Mouse (Mus musculus) macrophage (primary cell): Measurements from ENCODE around the gene Sult2b1. TPM values are rescaled to one million over a fixed set of nuclear protein-coding genes. Genes with fewer than 3 reads are reported as not detected.

ENCODE experiments used
- H3K27ac ChIP-seq: fragments of 350-480 bp; formaldehyde crosslinking; 2 replicates; pipeline ENCODE4 v1.9.0; 2021
- H3K36me3 ChIP-seq: fragments of 350-480 bp; formaldehyde crosslinking; 2 replicates; pipeline ENCODE4 v1.9.0; 2021; ENCODE audit errors: inconsistent target
- H3K4me3 ChIP-seq: fragments of 350-480 bp; formaldehyde crosslinking; 2 replicates; pipeline ENCODE4 v1.9.0; 2021; ENCODE audit errors: inconsistent target
- H3K79me2 ChIP-seq: fragments of 350-480 bp; formaldehyde crosslinking; 2 replicates; pipeline ENCODE4 v1.9.0; 2021; ENCODE audit errors: inconsistent target
- WGBS: methylation state at CpG from one replicate; pipeline ENCODE4 v1.1.7; 2026; ENCODE audit warnings: inconsistent platforms; ENCODE audit not compliant: missing documents; 5-methylcytosine and 5-hydroxymethylcytosine counted together
- polyA plus RNA-seq: library from polyadenylated mRNA; stranded (reverse); fragments of 250-400 nt; gene quantifications from 3 replicates; pipeline ENCODE4 v1.2.4, GENCODE M21; 2018; ENCODE audit warnings: inconsistent platforms

The Sult2b1 gene
- polyA plus RNA-seq, 1 experiment from 2014 or later = 0.55 TPM

DNA sequence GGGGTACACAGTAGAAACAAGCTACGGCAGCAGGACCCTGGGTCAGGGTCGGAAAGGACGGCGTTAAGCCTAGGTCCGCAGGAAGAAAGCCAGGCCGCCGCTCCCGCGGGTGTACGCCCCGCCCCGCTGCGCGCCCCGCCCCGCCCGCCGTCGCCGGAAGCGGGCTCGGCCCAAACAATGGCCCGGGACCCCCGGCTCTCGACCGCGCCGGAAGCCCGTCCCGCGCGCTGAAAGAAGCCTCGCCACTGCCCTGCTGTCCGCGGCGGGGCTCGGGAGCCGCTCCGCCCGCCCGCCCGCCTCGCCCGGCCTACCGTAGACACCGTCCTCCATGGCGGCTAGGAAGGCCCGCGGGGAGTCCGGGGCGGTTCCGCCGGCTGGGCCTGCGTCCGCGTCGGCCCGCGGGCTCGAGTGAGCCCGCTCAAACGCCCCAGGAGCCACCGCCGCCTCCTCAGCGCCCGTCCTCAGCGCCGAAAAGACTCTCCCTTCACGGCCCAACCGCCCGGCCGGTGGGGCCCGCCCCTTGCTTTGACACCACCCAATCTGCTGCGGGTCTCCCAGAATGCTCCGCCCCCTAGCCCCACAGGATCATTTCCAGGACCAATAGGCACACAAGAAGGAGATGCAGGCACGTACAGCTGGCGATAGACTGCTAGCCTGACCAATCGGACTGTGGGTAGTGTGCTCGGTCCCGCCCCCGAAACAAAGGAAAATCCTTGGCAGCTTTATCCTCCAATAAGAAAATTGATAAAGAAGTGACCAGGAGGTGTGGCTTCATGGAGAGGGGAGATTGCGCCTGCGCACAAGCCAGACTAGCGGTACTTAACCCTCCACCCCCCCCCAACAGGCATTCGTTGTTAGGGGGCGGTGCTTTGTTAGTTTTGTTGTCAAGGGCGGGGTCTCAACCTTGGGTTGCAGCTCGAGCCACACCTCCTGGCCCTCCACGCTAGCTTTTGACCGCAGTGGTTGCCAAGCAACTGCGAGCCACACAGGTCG lies 29.6 kb upstream of the Sult2b1 start, which contains the start of gene Cyth2:
Gene Cyth2 (minus strand): TSS at position 795 of the 993 bp plus-strand sequence.
- H3K79me2 ChIP-seq = peaks cover 19% of the 10 kb centered on the region
- peak within 1 kb of the TSS; percentile 79 for H3K4me3 ChIP-seq
- H3K36me3 ChIP-seq = peaks cover 33% of the 10 kb centered on the region
- H3K27ac ChIP-seq = no peak within 1 kb of the TSS
- WGBS = 1% methylated on average over 89 of the region's 92 CpGs

GRCm38 (mm10) chr7:45812921-45813320 lies 28.5 kb upstream of the Sult2b1 start:
- 96% methylated on average over 8 of the region's 8 CpGs for WGBS
- Histone ChIP-seq H3K27ac (no peak overlapping the region), H3K36me3 (peaks cover 45% of the 10 kb centered on the region), H3K79me2 (peaks cover 19% of the 10 kb centered on the region), H3K4me3 (peak overlapping the region; percentile 79; the same call in 1 of the 2 replicates)

DNA sequence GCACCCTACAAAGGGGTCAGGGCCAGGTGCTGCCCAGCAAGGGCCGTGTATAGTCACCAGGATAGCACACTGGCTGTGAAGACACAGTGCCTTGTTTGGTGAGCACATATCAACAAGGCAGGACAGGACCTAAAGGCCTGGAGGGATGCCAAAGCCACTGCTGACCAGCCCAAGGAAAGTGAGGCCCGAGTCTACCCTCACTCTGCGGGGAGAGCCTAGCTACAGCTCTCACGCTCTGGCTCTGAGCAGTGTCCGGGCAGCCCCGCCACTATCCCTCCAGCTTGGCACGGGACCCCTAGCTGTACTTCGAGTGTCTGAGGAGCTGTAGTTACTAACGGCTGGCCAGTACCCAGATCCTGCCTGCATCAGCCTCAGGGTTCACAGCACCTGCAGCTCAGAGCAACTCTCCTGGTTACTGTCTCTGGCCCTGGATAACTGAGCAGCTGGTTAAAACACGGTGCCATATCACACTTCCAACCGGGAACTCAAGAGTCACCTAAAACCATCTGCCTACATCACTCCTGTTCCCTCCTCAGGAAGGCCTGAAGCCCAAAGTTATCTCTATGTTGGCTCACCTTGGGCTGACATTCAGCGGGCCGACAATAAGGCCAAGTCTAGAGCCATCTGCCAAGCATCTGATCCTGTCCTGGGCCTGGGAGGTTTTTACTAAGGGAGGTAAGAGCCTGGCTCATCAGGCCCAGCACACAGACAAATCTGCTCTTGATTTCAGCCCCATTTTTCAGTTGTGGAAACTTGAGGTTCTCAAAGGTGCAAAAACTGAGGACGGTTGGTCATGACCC lies 25.0 kb upstream of the Sult2b1 start:
- H3K27ac ChIP-seq = no peak overlapping the region
- H3K79me2 ChIP-seq = peaks cover 19% of the 10 kb centered on the region
- no peak overlapping the region for H3K4me3 ChIP-seq
- 93% methylated on average over 14 of the region's 14 CpGs for WGBS
- peaks cover 57% of the 10 kb centered on the region for H3K36me3 ChIP-seq

GRCm38 (mm10) chr7:45808471-45808870 lies 24.0 kb upstream of the Sult2b1 start:
- no peak overlapping the region for H3K4me3 ChIP-seq
- no peak overlapping the region for H3K27ac ChIP-seq
- H3K79me2 ChIP-seq = peaks cover 17% of the 10 kb centered on the region
- 87% methylated on average over 8 of the region's 11 CpGs for WGBS
- peaks cover 57% of the 10 kb centered on the region for H3K36me3 ChIP-seq

DNA sequence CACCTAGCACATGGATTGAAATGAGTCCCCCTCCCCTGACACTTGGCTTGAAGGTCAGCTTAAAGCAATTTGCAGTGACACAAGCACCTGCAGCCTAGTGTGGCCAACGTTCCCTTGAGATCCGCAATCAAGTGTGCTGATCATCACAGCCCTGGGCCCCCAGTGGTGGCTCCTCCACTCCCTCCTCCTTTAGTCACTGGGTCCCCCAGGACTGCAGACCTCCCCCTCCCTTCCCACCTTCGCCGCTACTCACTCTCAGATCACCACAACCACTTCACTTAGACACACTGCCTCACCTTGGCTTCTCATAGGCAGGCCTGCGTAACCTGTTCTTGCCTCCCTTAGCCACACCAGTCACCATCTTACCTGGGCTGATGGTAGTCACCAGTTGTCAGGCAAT lies 21.5 kb upstream of the Sult2b1 start:
- no peaks in the 10 kb centered on the region for H3K79me2 ChIP-seq
- WGBS = 79% methylated on average over 5 of the region's 5 CpGs
- no peak overlapping the region for H3K27ac ChIP-seq
- H3K4me3 ChIP-seq = no peak overlapping the region
- H3K36me3 ChIP-seq = peaks cover 43% of the 10 kb centered on the region

DNA sequence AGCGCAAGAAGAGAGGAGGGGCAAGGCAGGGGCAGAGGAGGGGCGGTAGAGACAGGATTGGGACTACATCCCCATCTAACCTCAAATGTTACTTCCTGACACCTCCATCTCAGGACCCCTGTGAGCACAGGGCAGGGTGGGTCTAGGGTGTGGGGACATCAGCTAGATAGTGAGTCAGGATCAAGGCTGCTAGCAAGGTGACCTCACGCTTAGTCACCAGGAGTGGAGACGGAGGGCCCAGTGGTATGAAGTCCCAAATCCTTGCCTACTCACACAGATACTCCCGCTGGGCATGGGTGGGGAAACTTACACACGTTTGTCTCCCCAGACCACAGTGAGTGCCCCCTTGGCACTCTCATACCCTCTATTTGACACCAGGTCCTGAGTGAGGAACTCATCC lies 18.1 kb upstream of the Sult2b1 start:
- no peak overlapping the region for H3K27ac ChIP-seq

DNA sequence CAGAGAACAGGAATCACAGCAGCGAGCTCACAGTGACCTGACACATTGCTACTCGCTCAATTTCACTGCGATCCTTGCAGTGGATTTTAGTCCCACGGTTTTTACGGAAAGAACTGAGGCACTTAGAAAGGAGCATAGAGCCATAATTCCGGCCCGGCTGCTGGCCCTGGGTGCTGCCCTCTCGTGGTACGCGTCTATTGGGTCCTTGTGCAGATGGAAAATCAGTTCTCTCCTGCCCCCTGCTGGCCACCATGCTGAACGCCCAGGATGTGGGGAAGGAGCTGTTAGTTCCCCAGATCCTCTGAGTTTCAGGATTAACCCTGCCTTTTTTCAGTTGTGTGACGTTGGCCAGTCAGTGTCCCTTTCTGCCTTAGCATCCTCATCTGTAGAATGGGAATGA lies 16.9 kb upstream of the Sult2b1 start:
- no peak overlapping the region for H3K27ac ChIP-seq
- H3K4me3 ChIP-seq = peak overlapping the region; percentile 23; the same call in 1 of the 2 replicates
- H3K79me2 ChIP-seq = no peaks in the 10 kb centered on the region
- WGBS = 1% methylated on average over 12 of the region's 12 CpGs
- no peaks in the 10 kb centered on the region for H3K36me3 ChIP-seq

More for the DNA sequence above, 18.1 kb upstream of the Sult2b1 start:
- Histone ChIP-seq H3K79me2 (no peaks in the 10 kb centered on the region), H3K4me3 (no peak overlapping the region), H3K36me3 (peaks cover 9% of the 10 kb centered on the region)
- WGBS = 82% methylated on average over 6 of the region's 6 CpGs

GRCm38 (mm10) chr7:45800546-45801204 lies 16.2 kb upstream of the Sult2b1 start:
- under 1% methylated on average over 25 of the region's 25 CpGs for WGBS
- Histone ChIP-seq H3K4me3 (peak overlapping the region; percentile 23), H3K79me2 (no peaks in the 10 kb centered on the region), H3K27ac (no peak overlapping the region), H3K36me3 (no peaks in the 10 kb centered on the region)

DNA sequence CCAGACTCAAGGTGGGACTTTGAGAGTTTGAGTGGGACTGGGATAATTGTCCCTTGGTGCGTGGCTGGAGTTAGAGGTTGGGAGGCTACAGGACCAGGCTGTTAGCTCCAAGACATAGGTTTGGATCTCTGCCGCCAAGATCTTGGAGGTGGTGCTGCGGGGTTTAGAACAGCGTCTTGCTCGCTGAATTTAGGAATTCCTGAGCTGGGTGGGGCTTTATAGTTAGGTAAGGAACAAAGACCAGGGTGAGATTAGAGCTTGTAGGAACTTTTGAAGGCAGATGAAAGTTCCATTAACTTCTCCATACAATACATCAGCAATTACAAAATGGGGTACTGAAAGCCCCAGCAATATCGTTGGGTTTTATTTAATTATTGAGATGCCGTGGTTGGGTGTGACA lies 15.5 kb upstream of the Sult2b1 start:
- Histone ChIP-seq H3K27ac (no peak overlapping the region), H3K4me3 (no peak overlapping the region), H3K79me2 (no peaks in the 10 kb centered on the region), H3K36me3 (no peaks in the 10 kb centered on the region)
- WGBS = 42% methylated on average over 7 of the region's 7 CpGs

GRCm38 (mm10) chr7:45798931-45799330 lies 14.5 kb upstream of the Sult2b1 start:
- Histone ChIP-seq H3K79me2 (no peaks in the 10 kb centered on the region), H3K27ac (no peak overlapping the region), H3K36me3 (no peaks in the 10 kb centered on the region), H3K4me3 (no peak overlapping the region)
- 74% methylated on average over 7 of the region's 7 CpGs for WGBS

- H3K4me3 ChIP-seq = no peak overlapping the region
- under 1% methylated on average over 19 of the region's 19 CpGs for WGBS
- no peaks in the 10 kb centered on the region for H3K79me2 ChIP-seq
- no peak overlapping the region for H3K27ac ChIP-seq
- no peaks in the 10 kb centered on the region for H3K36me3 ChIP-seq
Measured at GRCm38 (mm10) chr7:45798511-45798836, 14.0 kb upstream of the Sult2b1 start.

GRCm38 (mm10) chr7:45797661-45798510 lies 13.4 kb upstream of the Sult2b1 start:
- Histone ChIP-seq H3K4me3 (no peak overlapping the region), H3K27ac (no peak overlapping the region), H3K36me3 (no peaks in the 10 kb centered on the region), H3K79me2 (no peaks in the 10 kb centered on the region)
- 5% methylated on average over 57 of the region's 60 CpGs for WGBS

GRCm38 (mm10) chr7:45796950-45797349 lies 12.5 kb upstream of the Sult2b1 start:
- 75% methylated on average over 6 of the region's 6 CpGs for WGBS
- H3K79me2 ChIP-seq = no peaks in the 10 kb centered on the region
- no peak overlapping the region for H3K27ac ChIP-seq
- H3K4me3 ChIP-seq = no peak overlapping the region
- H3K36me3 ChIP-seq = no peaks in the 10 kb centered on the region

GRCm38 (mm10) chr7:45794971-45795370 lies 10.5 kb upstream of the Sult2b1 start:
- WGBS = 98% methylated on average over 21 of the region's 29 CpGs
- Histone ChIP-seq H3K4me3 (no peak overlapping the region), H3K27ac (no peak overlapping the region), H3K36me3 (no peaks in the 10 kb centered on the region), H3K79me2 (no peaks in the 10 kb centered on the region)
